Mouse (Mus musculus) midbrain, embryonic 14.5 days (tissue): Measurements from ENCODE around the gene Tnfrsf9. TPM values are rescaled to one million over a fixed set of nuclear protein-coding genes. Genes with fewer than 3 reads are reported as not detected.

Experiments used
- ATAC-seq: fragments of 200-750 bp; cut with Nextera tagmentation; 2 replicates; pipeline ENCODE4 v1.8.0; 2017; ENCODE audit warnings: moderate number of reproducible peaks, moderate library complexity; ENCODE audit not compliant: low FRiP score, low TSS enrichment
- DNase-seq: peaks from one replicate; pipeline ENCODE4 v3.0.0-alpha.2; 2015
- H3K27ac ChIP-seq: fragments of 300-500 bp; sonication (generic); replicated peaks from 2 replicates; pipeline ENCODE4 v1.5.1; 2014; ENCODE audit warnings: mild to moderate bottlenecking, low read depth, low read length, moderate library complexity
- H3K27me3 ChIP-seq: fragments of 300-500 bp; sonication (generic); 2 replicates; pipeline ENCODE4 v1.6.1; 2014; ENCODE audit warnings: low read length, control low read depth, mixed read lengths; ENCODE audit not compliant: control insufficient read depth, insufficient read depth
- H3K36me3 ChIP-seq: fragments of 300-500 bp; sonication (generic); 2 replicates; pipeline ENCODE4 v1.6.1; 2014; ENCODE audit warnings: low read length, control low read depth; ENCODE audit not compliant: control insufficient read depth, insufficient read depth
- H3K4me1 ChIP-seq: fragments of 300-500 bp; sonication (generic); 2 replicates; pipeline ENCODE4 v1.6.1; 2014; ENCODE audit warnings: mild to moderate bottlenecking, antibody characterized with exemption, low read length, control low read depth; ENCODE audit not compliant: control insufficient read depth, insufficient read depth
- H3K4me2 ChIP-seq: fragments of 300-500 bp; sonication (generic); 2 replicates; pipeline ENCODE4 v1.6.1; 2014; ENCODE audit warnings: mild to moderate bottlenecking, low read length, moderate library complexity
- H3K4me3 ChIP-seq: fragments of 300-500 bp; sonication (generic); replicated peaks from 2 replicates; pipeline ENCODE4 v1.5.1; 2014; ENCODE audit warnings: low read depth, low read length
- H3K9ac ChIP-seq: fragments of 300-500 bp; sonication (generic); replicated peaks from 2 replicates; pipeline ENCODE4 v1.6.1; 2014; ENCODE audit warnings: mild to moderate bottlenecking, low read length, moderate library complexity
- H3K9me3 ChIP-seq: fragments of 300-500 bp; sonication (generic); 2 replicates; pipeline ENCODE4 v1.6.1; 2016; ENCODE audit warnings: low read length, control low read depth, mixed read lengths; ENCODE audit not compliant: control insufficient read depth
- WGBS: fragments of 180-500 bp; shearing (Covaris S2); extraction: QIAGEN DNeasy Blood & Tissue Kit; methylation state at CpG from one replicate; pipeline ENCODE4 v1.1.7; 2014; 5-methylcytosine and 5-hydroxymethylcytosine counted together
- polyA plus RNA-seq: library from polyadenylated mRNA; unstranded; fragments of >200 nt; fragmentation: Nextera tagmentation; extraction: Ambion mirVana; gene quantifications from 2 replicates; pipeline ENCODE4 v1.2.1, GENCODE M21; 2014

Gene Tnfrsf9
- polyA plus RNA-seq = 0.13 TPM in 1 of 2 replicates, not detected in the other

GRCm38 (mm10) chr4:150914290-150914733 is at the start of gene Tnfrsf9, which contains the start of gene Park7:
Tnfrsf9 (plus strand) TSS chr4:150914562.
Park7 (minus strand) TSS chr4:150914437.
- H3K27ac ChIP-seq = peak within 1 kb of the TSS; percentile 77
- WGBS = under 1% methylated on average over 48 of the region's 48 CpGs
- ATAC-seq = peak; percentile 88

DNA sequence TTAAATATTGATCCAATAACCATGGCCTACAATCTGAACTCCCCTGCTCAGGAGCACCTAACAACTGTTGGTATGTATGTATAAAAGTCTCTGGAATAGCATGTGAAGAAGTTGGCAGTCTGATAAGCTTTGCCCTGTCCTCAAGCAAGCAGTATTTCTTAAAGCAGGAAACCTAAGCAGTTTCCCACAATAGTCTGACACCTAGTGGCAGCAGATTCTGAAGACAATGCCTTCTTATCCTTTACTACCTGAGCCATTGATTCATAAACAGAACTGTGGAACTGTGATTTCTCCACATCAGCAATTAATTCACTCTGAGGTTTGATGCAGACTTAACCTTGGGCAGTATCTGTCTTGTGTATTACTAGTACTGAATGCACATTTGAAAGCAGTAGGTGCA is 49.0 kb upstream of the Tnfrsf9 start:
- Histone ChIP-seq H3K4me3 (no peak overlapping the region), H3K27ac (no peak overlapping the region), H3K4me2 (no peak overlapping the region), H3K9ac (no peak overlapping the region), H3K36me3 (peaks cover 23% of the 10 kb centered on the region), H3K4me1 (no peaks in the 10 kb centered on the region), H3K27me3 (no peaks in the 10 kb centered on the region), H3K9me3 (no peaks in the 10 kb centered on the region)
- peak; percentile 82 for DNase-seq
- no peak for ATAC-seq

More at GRCm38 (mm10) chr4:150914290-150914733, at the start of gene Tnfrsf9, which contains the start of gene Park7:
- Histone ChIP-seq H3K4me1 (peaks cover 9% of the 10 kb centered on the region), H3K4me3 (peak within 1 kb of the TSS; percentile 58), H3K36me3 (no peaks in the 10 kb centered on the region), H3K9me3 (no peaks in the 10 kb centered on the region), H3K9ac (peak within 1 kb of the TSS; percentile 77), H3K4me2 (peak within 1 kb of the TSS; percentile 86), H3K27me3 (no peaks in the 10 kb centered on the region)
- peak; percentile 99 for DNase-seq

DNA sequence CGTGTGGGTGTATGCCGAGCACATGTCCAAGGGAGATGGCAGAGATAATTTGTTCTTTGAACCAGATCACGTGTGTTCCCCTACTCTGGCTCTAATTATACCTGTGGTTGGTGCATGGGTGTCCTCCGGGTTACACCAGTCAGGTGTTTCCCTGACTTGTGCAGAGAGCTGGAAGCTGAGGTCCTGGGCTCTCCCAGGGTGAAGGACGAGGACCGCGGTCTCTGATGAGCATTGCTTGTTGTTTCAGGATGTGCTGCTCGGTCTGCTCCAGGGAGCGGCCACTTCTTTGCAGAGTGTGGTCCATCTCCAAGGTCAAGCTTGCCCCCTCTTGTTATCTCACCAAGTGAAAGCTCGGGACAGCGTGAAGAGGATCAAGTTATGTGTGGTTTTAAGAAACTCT is 48.3 kb upstream of the Tnfrsf9 start:
- H3K4me1 ChIP-seq = no peaks in the 10 kb centered on the region
- no peaks in the 10 kb centered on the region for H3K27me3 ChIP-seq
- no peak overlapping the region for H3K27ac ChIP-seq
- H3K4me3 ChIP-seq = no peak overlapping the region
- H3K4me2 ChIP-seq = no peak overlapping the region
- no peak overlapping the region for H3K9ac ChIP-seq
- ATAC-seq (no peak), DNase-seq (no peak)
- H3K36me3 ChIP-seq = peaks cover 23% of the 10 kb centered on the region
- no peaks in the 10 kb centered on the region for H3K9me3 ChIP-seq
- 94% methylated on average over 11 of the region's 11 CpGs for WGBS

DNA sequence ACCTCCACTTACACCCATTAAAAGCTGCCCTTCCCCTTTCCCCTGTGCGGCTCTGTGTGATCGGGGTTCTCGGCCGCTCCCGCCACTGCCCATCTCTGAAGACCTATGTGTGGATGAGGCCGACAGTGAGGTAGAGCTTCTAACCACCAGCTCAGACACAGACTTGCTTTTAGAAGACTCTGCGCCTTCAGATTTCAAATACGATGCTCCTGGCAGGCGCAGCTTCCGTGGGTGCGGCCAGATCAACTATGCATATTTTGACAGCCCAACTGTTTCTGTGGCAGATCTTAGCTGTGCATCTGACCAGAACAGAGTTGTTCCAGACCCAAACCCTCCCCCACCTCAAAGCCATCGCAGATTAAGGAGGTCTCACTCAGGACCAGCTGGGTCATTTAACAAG is 47.9 kb upstream of the Tnfrsf9 start:
- ATAC-seq (no peak), DNase-seq (no peak)
- no peak overlapping the region for H3K9ac ChIP-seq
- no peak overlapping the region for H3K4me3 ChIP-seq
- peaks cover 23% of the 10 kb centered on the region for H3K36me3 ChIP-seq
- WGBS = 96% methylated on average over 12 of the region's 12 CpGs
- H3K4me1 ChIP-seq = peaks cover 3% of the 10 kb centered on the region; the same call in 1 of the 2 replicates
- no peak overlapping the region for H3K27ac ChIP-seq
- H3K27me3 ChIP-seq = no peaks in the 10 kb centered on the region
- H3K9me3 ChIP-seq = no peaks in the 10 kb centered on the region
- H3K4me2 ChIP-seq = no peak overlapping the region

GRCm38 (mm10) chr4:150868161-150868560 is 46.2 kb upstream of the Tnfrsf9 start:
- Histone ChIP-seq H3K9me3 (no peaks in the 10 kb centered on the region), H3K27me3 (no peaks in the 10 kb centered on the region), H3K9ac (no peak overlapping the region), H3K27ac (no peak overlapping the region), H3K4me3 (no peak overlapping the region), H3K4me1 (peaks cover 7% of the 10 kb centered on the region; the same call in 1 of the 2 replicates), H3K36me3 (peaks cover 23% of the 10 kb centered on the region), H3K4me2 (no peak overlapping the region)
- WGBS = 90% methylated on average over 6 of the region's 6 CpGs
- ATAC-seq (no peak), DNase-seq (no peak)

- H3K4me3 ChIP-seq = no peak overlapping the region
- no peak for ATAC-seq
- peaks cover 23% of the 10 kb centered on the region for H3K36me3 ChIP-seq
- H3K4me1 ChIP-seq = peaks cover 7% of the 10 kb centered on the region; the same call in 1 of the 2 replicates
- no peak overlapping the region for H3K4me2 ChIP-seq
- H3K9me3 ChIP-seq = no peaks in the 10 kb centered on the region
- no peak overlapping the region for H3K9ac ChIP-seq
- DNase-seq = no peak
- H3K27me3 ChIP-seq = no peaks in the 10 kb centered on the region
- no peak overlapping the region for H3K27ac ChIP-seq
- WGBS = 87% methylated on average over 2 of the region's 2 CpGs
Observed at GRCm38 (mm10) chr4:150868859-150869258, 45.5 kb upstream of the Tnfrsf9 start.

- no peak overlapping the region for H3K4me2 ChIP-seq
- no peak for ATAC-seq
- 78% methylated on average over 17 of the region's 17 CpGs for WGBS
Observed at GRCm38 (mm10) chr4:150869276-150870197, 44.8 kb upstream of the Tnfrsf9 start.

GRCm38 (mm10) chr4:150870963-150871391 is 43.4 kb upstream of the Tnfrsf9 start:
- Histone ChIP-seq H3K4me1 (peaks cover 7% of the 10 kb centered on the region; the same call in 1 of the 2 replicates), H3K4me2 (no peak overlapping the region), H3K9ac (no peak overlapping the region), H3K27me3 (no peaks in the 10 kb centered on the region), H3K4me3 (no peak overlapping the region), H3K27ac (no peak overlapping the region), H3K9me3 (no peaks in the 10 kb centered on the region), H3K36me3 (peaks cover 20% of the 10 kb centered on the region)
- no peak for DNase-seq
- WGBS = 87% methylated on average over 13 of the region's 13 CpGs
- no peak for ATAC-seq

More at GRCm38 (mm10) chr4:150869276-150870197, 44.8 kb upstream of the Tnfrsf9 start:
- no peak overlapping the region for H3K4me3 ChIP-seq
- no peaks in the 10 kb centered on the region for H3K27me3 ChIP-seq
- no peak for DNase-seq
- H3K4me1 ChIP-seq = peaks cover 7% of the 10 kb centered on the region; the same call in 1 of the 2 replicates
- H3K36me3 ChIP-seq = peaks cover 23% of the 10 kb centered on the region
- H3K9me3 ChIP-seq = no peaks in the 10 kb centered on the region
- no peak overlapping the region for H3K9ac ChIP-seq
- H3K27ac ChIP-seq = no peak overlapping the region
